Mouse (Mus musculus): Measurements from ENCODE around the gene Mdc1.

GRCm38 (mm10) chr17:35820111-35820510 is 21.2 kb upstream of the Mdc1 start:
- TF ChIP-seq CTCF (IDR thresholded peaks at IDR 0.05; ENCODE audit: insufficient read depth, low read length): no peak
- TF ChIP-seq POLR2A (IDR thresholded peaks at IDR 0.05; ENCODE audit: borderline replicate concordance, extremely low read depth, low read depth, low read length): no peak

Data from lung, adult 2 months (tissue).